Mouse (Mus musculus) small intestine, adult 2 months (tissue): ENCODE data around the gene Zfp580.

Experiments
- CTCF ChIP-seq: fragments of 200-500 bp; IDR thresholded peaks from 2 replicates; pipeline ENCODE4 v1.5.1; 2012; ENCODE audit warnings: low read depth, mild to moderate bottlenecking, control low read depth, inconsistent platforms, low read length, moderate library complexity, mixed read lengths; ENCODE audit not compliant: insufficient replicate concordance, insufficient read length; ENCODE audit errors: extremely low read depth
- POLR2A ChIP-seq: fragments of 200-500 bp; IDR thresholded peaks from 2 replicates; pipeline ENCODE4 v1.6.1; 2012; ENCODE audit warnings: low read depth, mild to moderate bottlenecking, control low read depth, inconsistent platforms, low read length, moderate library complexity

- TF ChIP-seq CTCF (no peak), POLR2A (no peak)
Measured at GRCm38 (mm10) chr7:5037467-5037866, 13.9 kb upstream of the Zfp580 start.
